Mouse (Mus musculus): ENCODE measurements around the gene Fam50a. TPM values are rescaled to one million over a fixed set of nuclear protein-coding genes. Genes with fewer than 3 reads are reported as not detected.

The Fam50a gene
- 63.2 and 66.9 TPM in 2 replicates for polyA plus RNA-seq (2015; fragmentation: Nextera tagmentation; extraction: Ambion mirVana)

DNA sequence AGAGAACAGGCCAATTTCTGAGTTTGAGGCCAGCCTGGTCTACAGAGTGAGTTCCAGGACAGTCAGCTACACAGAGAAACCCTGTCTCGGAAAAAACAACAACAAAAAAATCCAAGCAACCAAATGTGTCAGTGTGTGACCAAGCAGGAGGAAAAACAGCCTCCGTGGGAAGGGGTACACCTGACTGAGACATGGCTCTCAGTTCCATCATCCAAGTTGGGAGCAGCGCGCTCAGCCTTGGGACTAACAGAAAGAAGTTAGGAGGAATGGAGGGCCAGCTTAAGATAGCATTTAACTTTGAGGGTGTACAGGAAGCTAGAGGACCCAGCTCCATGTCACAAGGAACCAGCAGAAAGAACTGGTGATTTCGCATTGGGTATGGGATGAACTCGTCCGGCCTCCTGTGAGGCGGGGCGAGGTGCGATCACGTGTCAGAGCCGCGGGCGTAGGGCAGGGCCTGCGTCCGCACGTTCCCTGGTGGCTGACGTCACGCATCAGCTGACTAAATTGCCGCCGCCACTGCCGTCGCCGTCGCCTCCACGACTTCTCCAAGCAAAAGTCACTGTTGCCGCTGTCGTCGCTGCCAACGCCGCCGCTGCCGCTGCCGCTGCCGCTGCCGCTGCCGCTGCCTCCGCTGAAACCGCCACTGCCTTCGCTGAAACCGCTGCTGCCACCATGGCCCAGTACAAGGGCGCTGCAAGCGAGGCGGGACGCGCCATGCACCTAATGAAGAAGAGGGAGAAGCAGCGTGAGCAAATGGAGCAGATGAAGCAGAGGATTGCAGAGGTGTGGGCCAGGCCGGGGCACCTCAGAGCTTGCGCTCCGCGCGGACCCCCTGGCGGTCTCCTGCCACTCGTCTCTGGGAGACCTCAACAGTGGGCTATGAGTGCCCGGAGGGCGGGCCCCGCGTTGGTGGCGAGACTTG lies at the start of gene Fam50a:
Fam50a (plus strand) TSS at position 494 of the 925 bp plus-strand sequence.
- Histone ChIP-seq H3K4me2 (ENCODE audit: low read depth, low read length) (peak within 1 kb of the TSS; percentile 65), H3K27me3 (ENCODE audit: control insufficient read depth, insufficient read depth, low read length) (no peaks in the 10 kb centered on the region), H3K36me3 (ENCODE audit: control insufficient read depth, insufficient read depth, low read length) (no peaks in the 10 kb centered on the region), H3K27ac (ENCODE audit: low read length) (peak within 1 kb of the TSS; percentile 76), H3K9me3 (replicated peaks; ENCODE audit: control insufficient read depth, low read length) (no peaks in the 10 kb centered on the region; the same call in 1 of the 2 replicates), H3K4me3 (replicated peaks; ENCODE audit: low read length) (peak within 1 kb of the TSS; percentile 68), H3K4me1 (ENCODE audit: control insufficient read depth, insufficient read depth, low read length) (no peaks in the 10 kb centered on the region), H3K9ac (ENCODE audit: low read length) (peak within 1 kb of the TSS; percentile 73)
- WGBS, result 10% methylated on average over 59 of the region's 59 CpGs
- ATAC-seq (ENCODE audit: insufficient read depth, low FRiP score), result peak; percentile 98

DNA sequence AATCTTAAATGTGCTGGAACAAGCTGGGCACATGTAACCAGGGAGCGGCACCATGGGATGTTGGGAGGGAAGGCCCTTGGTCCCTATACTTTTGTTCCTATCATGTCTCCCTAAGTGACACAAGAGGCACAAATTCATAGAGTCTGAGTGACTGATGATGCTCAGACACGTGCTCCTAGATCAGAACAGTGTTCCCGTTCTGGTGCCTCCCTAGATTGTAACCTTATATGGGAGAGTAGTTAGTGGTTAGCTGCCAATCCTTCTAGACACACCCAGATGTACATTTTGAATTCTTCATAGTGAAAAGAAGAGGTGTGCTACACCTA lies 43.1 kb upstream of the Fam50a start:
- Histone ChIP-seq H3K4me2 (ENCODE audit: low read depth, low read length) (peak overlapping the region; percentile 57), H3K4me3 (replicated peaks; ENCODE audit: low read length) (peak overlapping the region; percentile 50), H3K27ac (ENCODE audit: low read length) (peak overlapping the region; percentile 98), H3K9ac (ENCODE audit: low read length) (peak overlapping the region; percentile 70), H3K4me1 (ENCODE audit: control insufficient read depth, insufficient read depth, low read length) (no peaks in the 10 kb centered on the region), H3K36me3 (ENCODE audit: control insufficient read depth, insufficient read depth, low read length) (no peaks in the 10 kb centered on the region), H3K9me3 (replicated peaks; ENCODE audit: control insufficient read depth, low read length) (no peaks in the 10 kb centered on the region), H3K27me3 (ENCODE audit: control insufficient read depth, insufficient read depth, low read length) (no peaks in the 10 kb centered on the region)
- ATAC-seq (ENCODE audit: insufficient read depth, low FRiP score), result peak; percentile 57; the same call in 1 of the 2 replicates
- 16% methylated on average over 3 of the region's 3 CpGs for WGBS

DNA sequence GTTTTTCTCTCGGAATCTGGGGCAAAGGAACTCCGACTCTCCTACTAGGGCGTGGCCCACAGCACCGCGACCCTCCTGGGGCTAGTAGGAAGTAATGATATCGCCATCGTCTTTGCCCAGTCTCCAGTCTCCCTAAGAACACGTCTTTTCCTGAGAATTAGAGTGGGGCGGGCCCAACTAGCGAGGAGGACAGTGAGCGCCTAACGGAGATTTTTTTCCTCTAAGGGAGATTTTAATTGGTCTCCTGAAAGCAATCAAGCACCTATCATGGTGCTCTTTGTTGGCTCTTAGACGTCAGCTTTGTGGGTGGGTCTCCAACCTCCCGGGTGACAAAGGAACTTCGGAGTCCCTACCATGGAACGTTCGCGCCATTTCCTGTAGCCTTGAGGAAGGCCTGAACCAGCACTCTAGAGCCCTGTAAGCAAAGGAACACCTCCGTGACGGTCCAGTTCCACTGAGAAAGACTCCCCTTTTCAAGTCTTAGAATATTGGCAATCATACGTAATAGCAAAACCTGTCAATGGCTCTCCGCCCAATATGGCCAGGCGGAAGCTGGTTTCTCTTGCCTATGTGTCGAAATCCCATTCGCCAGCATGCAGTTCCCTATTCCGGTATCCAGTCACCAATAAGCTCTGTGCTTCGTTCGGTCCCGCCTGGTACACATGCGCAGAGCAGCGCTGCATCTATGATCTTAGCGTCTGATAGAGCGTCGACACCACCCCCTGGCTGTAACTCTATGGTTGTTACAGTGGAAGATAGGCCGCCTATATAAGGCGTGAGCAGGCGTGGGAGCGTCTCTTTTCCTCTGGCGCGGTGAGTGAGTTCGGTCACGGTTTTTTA lies 42.6 kb upstream of the Fam50a start, which contains the start of gene Rpl10:
Rpl10 (plus strand) TSS at position 751 of the 840 bp plus-strand sequence.
- peak; percentile 93 for ATAC-seq (ENCODE audit: insufficient read depth, low FRiP score)
- Histone ChIP-seq H3K9ac (ENCODE audit: low read length) (peak within 1 kb of the TSS; percentile 81), H3K36me3 (ENCODE audit: control insufficient read depth, insufficient read depth, low read length) (no peaks in the 10 kb centered on the region), H3K4me1 (ENCODE audit: control insufficient read depth, insufficient read depth, low read length) (no peaks in the 10 kb centered on the region), H3K4me2 (ENCODE audit: low read depth, low read length) (peak within 1 kb of the TSS; percentile 57), H3K27me3 (ENCODE audit: control insufficient read depth, insufficient read depth, low read length) (no peaks in the 10 kb centered on the region), H3K27ac (ENCODE audit: low read length) (peak within 1 kb of the TSS; percentile 98), H3K9me3 (replicated peaks; ENCODE audit: control insufficient read depth, low read length) (no peaks in the 10 kb centered on the region), H3K4me3 (replicated peaks; ENCODE audit: low read length) (peak within 1 kb of the TSS; percentile 50)
- WGBS, result 11% methylated on average over 42 of the region's 42 CpGs

DNA sequence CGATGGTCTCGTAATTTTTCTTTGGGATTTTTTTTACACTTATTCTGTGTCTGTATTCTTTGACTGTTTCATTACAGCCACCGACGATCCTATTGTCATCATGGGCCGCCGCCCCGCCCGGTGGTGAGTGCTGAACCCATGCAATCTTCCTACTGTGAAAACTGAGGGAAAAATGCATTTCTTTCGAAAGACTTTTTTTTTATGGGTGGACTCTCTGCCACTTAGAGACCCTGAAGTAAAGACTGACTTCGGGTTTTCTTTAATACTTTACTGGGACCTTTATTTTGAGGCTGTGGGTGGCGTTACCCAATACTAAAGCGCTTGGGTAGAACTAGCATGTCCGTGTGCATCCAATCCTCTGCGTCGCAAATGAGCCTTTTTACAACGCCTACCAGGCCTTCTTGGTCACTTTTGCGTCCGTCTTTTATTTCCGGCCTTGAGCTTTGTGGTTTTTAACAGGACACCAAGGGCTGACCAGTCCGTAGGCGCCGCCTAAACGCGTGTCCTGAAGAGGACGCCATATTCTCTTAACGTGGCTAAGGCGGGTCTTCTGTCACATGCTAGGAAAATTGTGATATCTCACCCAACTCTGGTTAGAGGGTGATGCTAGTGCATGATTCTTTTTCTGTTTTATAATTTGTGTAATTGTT lies 41.8 kb upstream of the Fam50a start:
- Histone ChIP-seq H3K36me3 (ENCODE audit: control insufficient read depth, insufficient read depth, low read length) (no peaks in the 10 kb centered on the region), H3K4me3 (replicated peaks; ENCODE audit: low read length) (peak overlapping the region; percentile 50), H3K4me2 (ENCODE audit: low read depth, low read length) (peak overlapping the region; percentile 55), H3K9me3 (replicated peaks; ENCODE audit: control insufficient read depth, low read length) (no peaks in the 10 kb centered on the region), H3K9ac (ENCODE audit: low read length) (peak overlapping the region; percentile 81), H3K27me3 (ENCODE audit: control insufficient read depth, insufficient read depth, low read length) (no peaks in the 10 kb centered on the region), H3K4me1 (ENCODE audit: control insufficient read depth, insufficient read depth, low read length) (no peaks in the 10 kb centered on the region), H3K27ac (ENCODE audit: low read length) (peak overlapping the region; percentile 52)
- WGBS, result 20% methylated on average over 27 of the region's 27 CpGs
- no peak for ATAC-seq (ENCODE audit: insufficient read depth, low FRiP score)

DNA sequence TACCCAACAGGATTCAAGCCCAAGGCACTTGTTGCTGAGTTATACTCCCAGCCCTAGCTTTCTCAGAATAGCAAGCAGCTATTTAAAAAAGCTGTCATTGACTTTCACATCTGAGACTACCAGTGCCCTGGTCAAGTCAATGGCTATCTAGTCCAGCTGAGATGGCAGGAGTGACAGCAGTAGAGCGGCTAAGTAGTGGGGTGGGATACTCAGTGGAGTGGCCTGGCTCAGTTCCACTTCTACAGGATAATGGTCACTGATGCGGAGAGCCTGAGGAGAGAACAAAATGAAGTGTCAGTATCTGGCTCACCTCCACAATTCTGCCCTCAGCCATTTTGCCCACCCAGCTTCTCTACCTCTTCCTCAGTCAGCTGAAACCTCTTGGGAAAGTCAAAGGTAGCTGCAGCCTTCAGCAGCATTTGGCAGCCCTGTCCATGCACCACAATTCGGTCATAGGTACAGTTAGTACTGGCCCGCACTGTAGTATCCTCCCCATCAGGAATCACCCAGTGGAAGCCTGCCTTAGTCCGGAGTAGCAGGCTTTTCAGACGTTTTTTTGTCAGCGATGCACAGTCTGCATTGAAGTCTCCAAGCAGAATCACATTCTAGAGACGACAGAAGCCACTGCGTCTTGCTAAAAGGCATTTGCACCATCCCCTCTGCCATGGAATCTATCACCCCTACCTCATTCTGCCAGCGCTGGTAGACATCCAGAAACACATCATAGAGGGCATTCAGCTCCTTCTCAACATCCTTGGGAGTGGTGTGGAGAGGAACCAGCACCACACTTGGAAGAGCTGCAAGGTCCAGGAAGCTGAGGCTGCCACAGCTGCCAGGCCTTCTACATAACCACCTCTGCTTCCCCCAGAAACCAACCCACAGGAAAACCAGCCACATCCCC lies 39.2 kb upstream of the Fam50a start:
- H3K27ac ChIP-seq (ENCODE audit: low read length), result no peak overlapping the region; the same call in 1 of the 2 replicates
- no peak overlapping the region for H3K4me3 ChIP-seq (replicated peaks; ENCODE audit: low read length)
- no peaks in the 10 kb centered on the region for H3K27me3 ChIP-seq (ENCODE audit: control insufficient read depth, insufficient read depth, low read length)
- H3K36me3 ChIP-seq (ENCODE audit: control insufficient read depth, insufficient read depth, low read length), result no peaks in the 10 kb centered on the region
- no peaks in the 10 kb centered on the region for H3K9me3 ChIP-seq (replicated peaks; ENCODE audit: control insufficient read depth, low read length)
- 34% methylated on average over 10 of the region's 10 CpGs for WGBS
- no peak for ATAC-seq (ENCODE audit: insufficient read depth, low FRiP score)
- H3K4me1 ChIP-seq (ENCODE audit: control insufficient read depth, insufficient read depth, low read length), result no peaks in the 10 kb centered on the region
- no peak overlapping the region for H3K4me2 ChIP-seq (ENCODE audit: low read depth, low read length)
- no peak overlapping the region for H3K9ac ChIP-seq (ENCODE audit: low read length)

DNA sequence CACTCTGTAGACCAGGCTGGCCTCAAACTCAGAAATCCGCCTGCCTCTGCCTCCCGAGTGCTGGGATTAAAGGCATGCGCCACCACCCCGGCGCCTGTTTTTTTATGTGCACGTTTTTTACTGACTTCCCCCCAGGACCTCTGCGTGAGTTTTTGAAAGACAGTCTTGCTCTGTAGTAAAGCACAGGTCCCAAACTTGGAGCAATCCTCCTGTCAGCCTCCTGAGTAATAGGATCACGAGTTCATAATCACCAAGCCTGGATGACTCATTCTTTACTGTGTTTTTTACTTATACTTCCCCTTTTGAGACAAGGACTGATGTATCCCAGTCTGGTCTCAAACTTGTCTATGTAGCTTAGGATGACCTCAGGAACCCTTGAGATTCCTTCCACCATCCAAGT lies 34.9 kb upstream of the Fam50a start:
- WGBS, result 73% methylated on average over 8 of the region's 8 CpGs
- H3K9me3 ChIP-seq (replicated peaks; ENCODE audit: control insufficient read depth, low read length), result no peaks in the 10 kb centered on the region
- no peak overlapping the region for H3K27ac ChIP-seq (ENCODE audit: low read length)
- no peak overlapping the region for H3K9ac ChIP-seq (ENCODE audit: low read length)
- no peak overlapping the region for H3K4me2 ChIP-seq (ENCODE audit: low read depth, low read length)
- no peaks in the 10 kb centered on the region for H3K27me3 ChIP-seq (ENCODE audit: control insufficient read depth, insufficient read depth, low read length)
- H3K4me3 ChIP-seq (replicated peaks; ENCODE audit: low read length), result no peak overlapping the region
- ATAC-seq (ENCODE audit: insufficient read depth, low FRiP score), result no peak
- H3K36me3 ChIP-seq (ENCODE audit: control insufficient read depth, insufficient read depth, low read length), result no peaks in the 10 kb centered on the region
- H3K4me1 ChIP-seq (ENCODE audit: control insufficient read depth, insufficient read depth, low read length), result no peaks in the 10 kb centered on the region

DNA sequence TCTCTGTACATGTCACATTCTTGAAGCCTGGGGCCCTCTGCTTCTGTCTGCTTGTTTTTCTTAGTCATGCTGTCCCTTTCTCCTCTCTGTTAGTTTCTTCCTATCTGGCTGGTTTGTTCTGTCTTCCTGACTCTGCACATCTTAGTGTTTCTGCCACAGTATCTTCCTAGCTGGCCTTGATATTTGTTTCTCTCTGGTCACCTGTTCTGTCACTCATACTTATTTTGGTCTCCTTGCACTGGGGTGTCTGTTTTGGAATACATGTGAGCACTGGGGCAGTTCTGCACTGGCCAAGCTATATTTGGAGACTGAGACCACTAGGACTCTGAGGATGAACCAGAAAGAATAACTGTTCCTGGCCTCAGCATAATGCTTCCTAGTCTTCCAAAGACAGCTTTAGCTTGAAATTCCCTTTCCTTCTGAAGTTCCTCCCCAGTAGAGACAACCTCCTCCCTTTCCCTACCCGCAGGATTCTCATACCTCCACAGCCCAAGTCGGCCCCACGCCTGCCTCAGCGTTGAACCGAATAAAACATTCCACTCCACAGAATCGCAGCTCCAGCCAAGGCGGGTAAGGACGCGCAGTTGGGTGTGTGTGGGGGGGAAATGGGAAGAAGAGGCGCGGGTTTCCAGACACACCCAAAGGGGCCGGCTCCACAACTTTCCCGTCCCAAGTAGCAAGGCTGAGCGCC lies 31.6 kb upstream of the Fam50a start:
- Histone ChIP-seq H3K36me3 (ENCODE audit: control insufficient read depth, insufficient read depth, low read length) (no peaks in the 10 kb centered on the region), H3K9ac (ENCODE audit: low read length) (peak overlapping the region; percentile 70), H3K4me3 (replicated peaks; ENCODE audit: low read length) (peak overlapping the region; percentile 53), H3K4me2 (ENCODE audit: low read depth, low read length) (peak overlapping the region; percentile 65), H3K4me1 (ENCODE audit: control insufficient read depth, insufficient read depth, low read length) (peaks cover 6% of the 10 kb centered on the region; the same call in 1 of the 2 replicates), H3K27me3 (ENCODE audit: control insufficient read depth, insufficient read depth, low read length) (no peaks in the 10 kb centered on the region), H3K9me3 (replicated peaks; ENCODE audit: control insufficient read depth, low read length) (no peaks in the 10 kb centered on the region), H3K27ac (ENCODE audit: low read length) (peak overlapping the region; percentile 93)
- WGBS, result 8% methylated on average over 14 of the region's 14 CpGs
- ATAC-seq (ENCODE audit: insufficient read depth, low FRiP score), result 0 out of 2 replicates have a peak, but pooled peaks have one; percentile 5
